Mouse (Mus musculus): Measurements from ENCODE around the gene Chst14.

Chst14 gene

DNA sequence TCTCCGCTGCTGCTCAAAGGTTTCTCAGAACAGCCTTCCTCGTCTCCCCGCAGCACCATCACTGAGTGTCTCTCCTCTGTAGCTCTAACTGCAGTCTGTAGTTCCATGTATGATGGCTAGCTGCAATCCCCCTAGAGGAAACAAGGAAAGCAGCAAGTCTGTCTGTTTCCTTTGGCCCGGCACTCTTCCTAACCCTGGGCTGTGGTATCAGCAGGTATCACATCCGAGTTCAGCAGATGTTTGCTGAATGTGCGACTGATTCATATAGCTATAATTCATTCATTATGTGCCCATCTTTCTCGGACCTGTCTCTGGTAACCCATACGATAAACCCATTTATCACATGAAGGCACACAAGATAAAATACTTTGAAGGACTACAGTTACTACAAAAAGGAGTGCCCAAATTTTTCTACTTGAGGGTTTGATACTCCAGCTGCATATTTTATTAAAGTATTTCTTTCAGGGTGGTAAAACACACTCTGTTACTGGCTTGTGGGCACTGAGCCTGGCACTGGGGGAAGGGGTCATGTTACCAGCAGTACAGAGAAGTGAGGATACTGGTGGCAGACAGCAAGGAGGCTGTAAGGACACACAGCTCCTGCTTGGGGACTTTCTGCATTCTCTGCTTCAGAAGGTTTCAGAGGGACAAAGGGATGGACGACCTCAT, 36.8 kb downstream of the Chst14 start:
- in situ Hi-C loops (cut with MboI), result loop anchor here (10.0 kb wide), 1 partner anchor 198 kb away; the partner anchor contains the start of gene Ccdc9b

DNA sequence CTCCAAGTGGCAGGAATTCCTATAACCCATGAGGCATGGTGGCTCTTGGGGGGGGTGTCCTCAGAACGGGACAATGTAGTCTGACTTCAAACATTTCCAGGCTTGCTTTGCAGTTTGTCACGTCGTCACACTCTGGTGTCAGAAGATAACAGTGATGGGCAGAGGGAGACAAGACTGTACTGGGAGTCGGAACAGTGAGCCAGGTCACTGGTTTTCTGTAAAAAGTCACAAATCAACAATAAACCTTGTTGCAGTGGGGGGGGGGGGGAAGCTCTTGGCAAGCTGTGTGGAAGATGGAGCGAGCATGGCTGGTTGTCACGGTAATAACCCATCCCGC, 37.3 kb downstream of the Chst14 start:
- in situ Hi-C loops (cut with MboI), result loop anchor here (10.0 kb wide), 1 partner anchor 199 kb away; the partner anchor contains the start of gene Ccdc9b

GRCm38 (mm10) chr2:118969585-118970147, 43.4 kb downstream of the Chst14 start:
- in situ Hi-C loops (cut with MboI), result loop anchor here (10.0 kb wide), 1 partner anchor 205 kb away; the partner anchor contains the start of gene Ccdc9b

GRCm38 (mm10) chr2:118972048-118972447, 45.8 kb downstream of the Chst14 start:
- in situ Hi-C loops (cut with MboI), result no loop called here

GRCm38 (mm10) chr2:118972687-118973376, 46.5 kb downstream of the Chst14 start:
- in situ Hi-C loops (cut with MboI), result no loop called here

DNA sequence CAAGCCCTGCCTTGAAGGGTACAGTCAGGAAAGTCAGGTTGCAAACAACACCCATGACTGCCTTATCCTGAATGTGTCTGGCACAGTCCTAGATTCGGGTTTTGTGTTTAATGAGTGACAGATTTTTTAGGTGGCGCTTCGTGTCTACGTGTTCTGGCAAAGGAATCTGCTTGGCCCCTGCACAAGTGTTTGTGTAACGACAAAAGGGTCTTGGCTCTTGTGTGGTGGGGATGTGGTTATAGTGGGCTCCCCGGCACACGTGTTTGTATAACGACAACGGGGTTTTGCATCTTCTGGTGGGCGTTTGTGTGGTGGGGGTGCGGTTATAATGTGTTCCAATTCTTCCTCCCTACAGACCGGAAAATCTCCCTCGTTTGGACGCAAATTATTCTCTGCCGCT, 49.6 kb downstream of the Chst14 start:
- in situ Hi-C loops (cut with MboI), result no loop called here

- in situ Hi-C loops (cut with MboI), result no loop called here
These were observed 50.1 kb downstream of the Chst14 start for GRCm38 (mm10) chr2:118976282-118976929.

GRCm38 (mm10) chr2:118976941-118977340, 50.6 kb downstream of the Chst14 start:
- in situ Hi-C loops (cut with MboI), result no loop called here

GRCm38 (mm10) chr2:118978064-118978463, 51.8 kb downstream of the Chst14 start:
- in situ Hi-C loops (cut with MboI), result no loop called here

Data from mature B cell (primary cell).